Mouse (Mus musculus) natural killer cell, adult 2 months (primary cell): Measurements from ENCODE around the gene Phf13.

Experiments used
- DNase-seq, 2 experiments: peaks; one replicate each; pipeline ENCODE4 v3.0.0; 2022; ENCODE audit warnings: low spot score in 2 of 2

Gene Phf13

DNA sequence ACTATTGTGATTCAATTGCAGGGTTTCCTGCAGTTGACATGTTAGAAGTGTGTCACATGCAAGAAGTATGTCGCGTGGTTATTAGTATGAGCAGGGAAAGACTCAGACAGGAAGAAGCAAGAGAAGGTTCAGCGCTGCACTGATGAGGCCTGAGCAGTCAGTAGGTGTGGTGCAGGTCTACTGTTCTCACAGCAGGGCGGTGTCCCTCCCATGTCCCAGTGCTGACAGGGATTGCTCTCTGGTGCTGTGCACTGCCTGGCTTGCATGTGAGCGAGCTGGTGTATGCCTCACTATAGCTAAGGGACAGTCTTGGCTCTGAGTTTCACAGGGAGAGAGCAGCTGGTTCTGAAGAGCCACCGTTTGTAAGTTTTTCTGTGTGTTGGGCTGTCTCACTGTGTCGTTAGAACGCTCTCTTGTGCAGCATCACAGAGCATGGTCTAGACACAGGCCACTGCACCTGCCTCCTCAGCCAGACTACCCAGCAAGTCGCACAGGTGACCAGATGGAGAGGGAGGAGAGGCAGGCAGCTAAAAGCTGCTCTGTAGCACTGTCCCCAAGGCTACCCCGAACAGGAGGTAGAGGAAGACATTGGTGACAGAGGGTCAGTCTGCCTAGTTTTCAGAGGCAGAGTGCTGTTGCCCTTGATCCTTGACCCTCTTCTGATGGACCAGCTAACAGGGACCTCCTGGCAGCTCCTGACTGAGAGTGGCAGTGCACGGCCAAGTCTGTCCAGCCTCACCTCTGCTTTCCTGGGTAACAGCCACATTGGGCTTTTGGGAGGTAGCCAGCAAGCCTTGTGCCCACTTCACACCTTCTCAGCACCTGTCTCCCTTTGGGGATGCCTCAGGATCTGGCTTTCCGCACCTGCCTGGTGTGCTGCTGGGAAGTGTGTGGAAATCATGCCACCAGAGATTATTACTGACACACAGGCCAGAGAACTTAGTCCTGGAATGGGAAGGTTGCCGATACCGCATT is 47.3 kb downstream of the Phf13 start:
- no peak for DNase-seq

DNA sequence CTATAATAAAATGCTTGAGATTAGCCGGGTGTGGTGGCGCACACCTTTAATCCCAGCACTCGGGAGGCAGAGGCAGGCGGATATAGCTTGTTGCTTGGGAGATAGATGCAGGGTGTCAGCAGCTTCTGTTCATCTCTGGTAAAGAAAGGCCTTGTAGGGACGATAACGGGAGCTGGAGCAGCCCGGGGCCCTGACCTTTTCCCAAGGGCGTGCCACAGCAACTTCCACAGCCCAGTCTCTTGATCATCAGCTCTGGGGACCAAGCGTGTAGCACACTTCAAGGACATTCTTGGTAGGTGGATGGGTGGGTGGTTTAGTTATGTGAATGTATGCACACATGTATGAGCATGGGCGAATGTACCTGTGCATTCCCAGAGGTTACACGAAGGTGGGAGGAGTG is 49.8 kb downstream of the Phf13 start:
- no peak for DNase-seq
